Mouse (Mus musculus): ENCODE data around the gene Sptlc2. TPM values are rescaled to one million over a fixed set of nuclear protein-coding genes. Genes with fewer than 3 reads are reported as not detected.
A peak's percentile ranks its signal among the peaks of the same experiment; 100 is the strongest.
"Not testable (repeated sequence)": the region's sequence is repeated elsewhere in the genome, so short reads cannot be mapped to it uniquely, and the experiment has no call there.

Sptlc2 gene
- polyA plus RNA-seq, 1 experiment from 2014 or later, result 65.1 TPM

DNA sequence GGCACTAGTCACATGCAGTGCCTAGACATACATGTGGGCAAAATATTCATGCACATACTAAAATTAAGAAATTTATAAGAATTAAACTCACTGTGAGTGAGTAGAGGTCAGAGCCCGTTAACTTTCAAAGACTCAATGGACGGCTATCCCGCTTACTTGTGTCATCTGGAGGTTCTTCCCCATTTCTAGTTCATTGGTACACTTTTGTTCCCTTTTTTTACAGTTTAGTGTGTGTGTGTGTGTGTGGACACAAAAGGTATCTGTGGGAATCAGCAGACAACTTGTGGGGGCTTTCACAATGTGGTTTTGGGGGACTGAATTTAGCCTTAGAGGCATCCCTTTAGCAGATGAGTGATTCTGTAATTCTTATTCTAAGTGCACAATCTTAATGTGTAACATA lies 62.7 kb downstream of the Sptlc2 start:
- Histone ChIP-seq H3K4me2 (no peak overlapping the region), H3K36me3 (peaks cover 8% of the 10 kb centered on the region; the same call in 1 of the 2 replicates), H3K4me1 (replicated peaks) (no peaks in the 10 kb centered on the region; the same call in 1 of the 2 replicates), H3K27ac (replicated peaks) (no peak overlapping the region), H3K27me3 (no peaks in the 10 kb centered on the region), H3K9ac (no peak overlapping the region), H3K9me3 (no peaks in the 10 kb centered on the region), H3K4me3 (no peak overlapping the region)
- 89% methylated on average over 3 of the region's 3 CpGs for WGBS
- no peak for ATAC-seq (ENCODE audit: low read depth)

DNA sequence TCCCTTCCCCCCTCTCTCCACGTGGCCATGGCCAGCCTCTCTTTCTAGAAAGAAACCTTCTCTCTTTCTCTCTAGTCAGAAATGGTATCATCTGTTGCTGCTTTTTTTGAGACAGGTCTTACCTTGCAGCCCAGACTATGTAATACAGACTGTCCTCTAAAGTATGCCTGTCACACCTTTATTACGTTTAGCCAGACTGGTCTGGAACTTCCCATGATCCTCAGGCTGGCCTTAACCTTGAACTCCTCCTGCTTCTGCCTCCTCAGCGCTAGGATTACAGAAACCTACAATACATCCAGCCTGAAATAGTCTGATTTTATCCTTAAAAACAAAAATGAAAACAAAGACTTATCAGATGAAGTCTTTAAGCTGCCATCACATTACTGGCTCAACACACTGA lies 68.9 kb downstream of the Sptlc2 start:
- Histone ChIP-seq H3K9me3 (no peaks in the 10 kb centered on the region), H3K4me2 (no peak overlapping the region), H3K36me3 (peaks cover 5% of the 10 kb centered on the region; the same call in 1 of the 2 replicates), H3K4me3 (no peak overlapping the region), H3K9ac (no peak overlapping the region), H3K4me1 (replicated peaks) (no peaks in the 10 kb centered on the region), H3K27me3 (no peaks in the 10 kb centered on the region), H3K27ac (replicated peaks) (no peak overlapping the region)
- ATAC-seq (ENCODE audit: low read depth), result no peak
- 88% methylated on average over 3 of the region's 3 CpGs for WGBS

DNA sequence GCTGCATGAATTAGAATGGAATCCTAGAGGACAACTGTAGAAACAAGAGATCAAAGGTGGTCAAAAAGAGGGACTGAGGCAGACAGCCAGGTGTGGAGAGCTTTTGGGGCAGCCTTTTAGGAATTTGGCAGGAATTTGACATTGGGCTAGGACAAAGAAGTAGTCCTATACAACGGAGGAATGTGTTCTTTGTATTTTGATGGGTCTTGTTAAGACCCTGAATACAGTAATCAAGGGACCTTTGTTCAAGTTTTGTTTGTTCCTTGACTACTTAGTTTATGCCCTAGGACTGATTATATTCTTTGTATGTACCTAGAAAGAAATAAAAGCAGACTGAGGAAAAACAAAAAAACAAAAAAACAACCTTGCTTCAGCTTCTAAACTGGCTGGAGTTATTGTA lies 70.2 kb downstream of the Sptlc2 start:
- 37% methylated on average over 1 of the region's 1 CpGs for WGBS
- Histone ChIP-seq H3K27me3 (no peaks in the 10 kb centered on the region), H3K9ac (no peak overlapping the region), H3K4me2 (no peak overlapping the region), H3K27ac (replicated peaks) (no peak overlapping the region), H3K9me3 (no peaks in the 10 kb centered on the region), H3K4me3 (no peak overlapping the region), H3K4me1 (replicated peaks) (no peaks in the 10 kb centered on the region), H3K36me3 (0 out of 2 replicates have a peak, but pooled peaks cover 6% of the 10 kb centered on the region)
- ATAC-seq (ENCODE audit: low read depth), result no peak

DNA sequence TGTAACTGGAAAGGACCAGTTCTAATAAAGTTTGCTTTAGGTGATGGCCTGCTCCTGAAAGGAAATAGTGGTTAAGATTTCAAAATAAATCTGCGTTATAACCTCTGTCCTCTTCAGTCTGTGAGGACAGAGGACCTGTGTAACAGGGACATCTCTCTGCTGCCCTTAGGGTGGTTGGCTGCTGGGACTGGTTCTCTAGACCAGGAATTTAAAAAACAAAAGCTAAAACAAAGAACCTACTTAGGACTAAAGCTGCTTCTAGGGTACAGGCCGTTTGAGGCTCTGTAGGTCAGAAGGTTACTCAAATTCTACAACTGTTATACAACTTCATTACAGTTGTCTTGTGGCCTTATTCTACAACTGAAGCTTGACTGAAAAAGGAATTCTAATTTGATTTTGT lies 75.1 kb downstream of the Sptlc2 start:
- no peak for ATAC-seq (ENCODE audit: low read depth)
- WGBS, result 48% methylated on average over 2 of the region's 2 CpGs
- H3K4me1 ChIP-seq (replicated peaks), result no peaks in the 10 kb centered on the region

DNA sequence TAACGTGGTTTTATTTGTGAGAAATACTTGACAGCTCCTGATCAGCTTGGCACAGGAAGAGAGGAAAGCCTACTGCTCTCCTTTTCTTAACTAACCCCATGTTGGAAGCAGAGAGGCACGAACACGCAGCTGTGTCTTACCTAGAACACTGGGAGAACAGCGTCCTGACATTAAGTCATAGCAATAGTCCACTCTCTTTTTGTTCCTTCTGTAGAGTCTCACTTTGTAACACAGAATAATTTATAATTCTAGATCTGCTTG lies 81.6 kb downstream of the Sptlc2 start:
- not testable (repeated sequence) for H3K4me3 ChIP-seq; H3K4me1 ChIP-seq (replicated peaks); H3K4me2 ChIP-seq; H3K27me3 ChIP-seq; ATAC-seq (ENCODE audit: low read depth); H3K9me3 ChIP-seq; H3K9ac ChIP-seq; H3K27ac ChIP-seq (replicated peaks)
- WGBS, result 87% methylated on average over 4 of the region's 4 CpGs
- peaks cover 34% of the 10 kb centered on the region for H3K36me3 ChIP-seq

More for the DNA sequence above, 75.1 kb downstream of the Sptlc2 start:
- Histone ChIP-seq H3K27me3 (no peaks in the 10 kb centered on the region), H3K27ac (replicated peaks) (no peak overlapping the region), H3K4me2 (no peak overlapping the region), H3K36me3 (peaks cover 43% of the 10 kb centered on the region), H3K9ac (no peak overlapping the region), H3K4me3 (no peak overlapping the region), H3K9me3 (no peaks in the 10 kb centered on the region)

DNA sequence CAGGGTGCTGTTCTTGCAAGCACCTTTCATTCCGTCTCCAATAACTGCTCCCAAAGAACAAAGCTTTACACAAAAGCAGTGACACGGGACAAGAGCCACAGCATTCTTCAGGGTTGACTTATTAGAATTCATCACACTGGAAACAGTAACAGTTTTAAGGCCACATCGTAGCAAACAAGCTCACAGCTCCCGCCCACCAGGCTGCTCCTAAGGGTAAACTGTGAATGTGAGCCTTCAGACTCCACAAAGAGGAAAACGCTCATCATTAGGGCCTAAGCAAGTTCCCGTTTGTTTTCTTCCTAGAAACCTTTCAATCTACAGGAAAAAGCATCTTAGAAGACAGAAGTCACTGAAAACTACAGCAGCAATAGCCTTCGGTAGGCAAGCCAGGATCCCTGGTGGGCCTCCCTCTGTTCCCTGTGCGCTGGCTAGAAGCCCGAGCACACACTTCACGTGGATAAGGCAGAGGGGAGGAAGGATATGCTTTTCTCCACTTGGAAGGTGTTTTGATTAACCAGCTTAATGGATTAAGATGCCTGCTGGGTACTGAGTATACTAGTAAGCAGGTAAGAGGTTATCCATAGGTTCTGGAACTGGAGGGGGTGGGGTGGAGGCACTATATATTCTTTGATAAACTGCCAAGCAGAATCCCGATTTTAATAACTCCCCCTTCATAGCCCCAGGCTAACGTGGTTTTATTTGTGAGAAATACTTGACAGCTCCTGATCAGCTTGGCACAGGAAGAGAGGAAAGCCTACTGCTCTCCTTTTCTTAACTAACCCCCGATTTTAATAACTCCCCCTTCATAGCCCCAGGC lies 82.2 kb downstream of the Sptlc2 start:
- Histone ChIP-seq H3K27me3 (peaks cover 6% of the 10 kb centered on the region), H3K9ac (no peak overlapping the region), H3K4me1 (replicated peaks) (peaks cover 7% of the 10 kb centered on the region; the same call in 1 of the 2 replicates), H3K36me3 (peaks cover 34% of the 10 kb centered on the region), H3K4me3 (no peak overlapping the region), H3K9me3 (no peaks in the 10 kb centered on the region), H3K4me2 (no peak overlapping the region), H3K27ac (replicated peaks) (no peak overlapping the region)
- 37% methylated on average over 13 of the region's 13 CpGs for WGBS
- no peak for ATAC-seq (ENCODE audit: low read depth)

DNA sequence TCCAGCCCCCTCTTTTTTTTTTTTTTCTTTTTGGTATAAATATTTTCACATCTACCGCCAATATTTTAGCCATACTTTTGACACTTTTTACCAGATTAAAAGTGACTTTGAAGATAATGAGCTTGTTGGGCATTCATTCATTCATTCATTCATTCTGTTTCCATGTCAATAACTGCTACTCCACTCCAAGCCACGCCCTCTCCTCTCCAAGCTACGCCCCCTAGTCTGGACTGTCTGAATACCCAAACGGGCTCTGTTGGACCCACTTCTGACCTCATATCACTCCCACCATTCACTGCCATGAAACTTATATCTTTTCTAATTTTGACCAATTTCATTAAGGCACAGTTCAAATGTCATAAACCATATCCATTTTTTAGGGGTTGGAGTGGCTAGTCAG lies 87.0 kb downstream of the Sptlc2 start:
- Histone ChIP-seq H3K36me3 (no peaks in the 10 kb centered on the region), H3K27me3 (peaks cover 37% of the 10 kb centered on the region), H3K9me3 (no peaks in the 10 kb centered on the region), H3K9ac (no peak overlapping the region), H3K27ac (replicated peaks) (no peak overlapping the region), H3K4me1 (replicated peaks) (peaks cover 25% of the 10 kb centered on the region), H3K4me3 (no peak overlapping the region), H3K4me2 (no peak overlapping the region)
- no peak for ATAC-seq (ENCODE audit: low read depth)
- 51% methylated on average over 4 of the region's 4 CpGs for WGBS

DNA sequence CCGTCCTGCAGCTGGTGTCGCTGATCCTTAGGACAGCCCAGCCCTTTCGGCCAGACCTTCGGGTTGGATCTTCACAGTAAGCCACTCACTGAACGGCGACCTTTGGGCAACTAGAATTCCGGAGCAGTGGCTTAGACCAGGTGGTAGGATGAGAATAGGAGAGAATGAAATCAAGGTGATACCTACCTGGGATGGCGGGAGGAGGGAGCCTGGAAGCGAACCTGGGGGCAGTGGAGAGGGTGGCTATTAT lies 87.8 kb downstream of the Sptlc2 start:
- no peak for ATAC-seq (ENCODE audit: low read depth)
- no peak overlapping the region for H3K27ac ChIP-seq (replicated peaks)
- H3K9ac ChIP-seq, result peak overlapping the region; percentile 74
- under 1% methylated on average over 9 of the region's 9 CpGs for WGBS
- H3K4me3 ChIP-seq, result peak overlapping the region; percentile 72
- peak overlapping the region; percentile 98 for H3K4me2 ChIP-seq
- H3K27me3 ChIP-seq, result peaks cover 37% of the 10 kb centered on the region
- no peaks in the 10 kb centered on the region for H3K36me3 ChIP-seq
- peaks cover 18% of the 10 kb centered on the region for H3K4me1 ChIP-seq (replicated peaks)
- no peaks in the 10 kb centered on the region for H3K9me3 ChIP-seq

DNA sequence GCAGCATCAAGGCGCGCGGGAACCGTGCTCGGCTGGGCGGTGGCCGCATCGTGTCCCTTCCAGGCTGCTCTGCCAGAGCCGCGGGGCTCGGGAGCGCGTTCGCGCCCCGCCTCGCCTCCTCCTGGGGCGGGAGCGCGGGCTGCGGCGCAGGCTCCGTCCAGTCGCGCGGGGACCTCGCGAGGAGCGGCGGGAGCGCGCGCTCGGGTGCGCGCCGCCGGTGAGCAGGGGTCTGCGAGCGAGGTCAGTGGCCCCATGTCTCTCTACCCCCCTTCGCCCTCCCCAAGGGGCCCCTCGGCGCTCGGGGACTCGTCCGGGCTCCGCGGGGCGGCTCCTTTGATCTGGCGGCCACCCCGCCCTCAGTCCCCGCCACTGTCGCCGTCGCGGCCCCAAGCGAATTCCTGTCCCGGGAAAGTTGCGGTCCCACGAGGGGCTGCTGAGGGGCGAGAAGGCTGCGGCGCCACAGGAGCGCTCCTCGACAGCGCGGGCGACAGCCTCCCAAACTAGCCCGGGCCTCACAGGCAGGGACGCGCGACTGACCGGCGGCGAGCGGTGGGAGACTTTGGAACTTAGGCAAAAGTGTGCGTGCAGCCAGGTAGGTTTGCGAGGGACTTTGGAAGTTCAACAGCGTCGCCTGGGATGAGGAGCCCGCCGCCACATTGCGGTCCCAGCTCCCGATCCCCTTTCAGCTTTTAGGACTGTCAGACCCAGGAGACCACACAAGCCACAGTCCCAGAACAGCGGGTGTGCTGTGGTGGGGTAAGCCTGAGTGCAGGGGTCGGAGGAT lies 88.3 kb downstream of the Sptlc2 start, which contains the start of gene Ism2:
Gene Ism2 (minus strand): TSS at position 49 of the 784 bp plus-strand sequence.
- peaks cover 18% of the 10 kb centered on the region for H3K4me1 ChIP-seq (replicated peaks)
- peak within 1 kb of the TSS; percentile 98 for H3K4me2 ChIP-seq
- peaks cover 37% of the 10 kb centered on the region for H3K27me3 ChIP-seq
- no peak within 1 kb of the TSS for H3K27ac ChIP-seq (replicated peaks)
- H3K4me3 ChIP-seq, result peak within 1 kb of the TSS; percentile 72
- H3K9ac ChIP-seq, result peak within 1 kb of the TSS; percentile 74
- H3K9me3 ChIP-seq, result no peaks in the 10 kb centered on the region
- H3K36me3 ChIP-seq, result no peaks in the 10 kb centered on the region
- WGBS, result under 1% methylated on average over 81 of the region's 86 CpGs
- ATAC-seq (ENCODE audit: low read depth), result peak; percentile 81

DNA sequence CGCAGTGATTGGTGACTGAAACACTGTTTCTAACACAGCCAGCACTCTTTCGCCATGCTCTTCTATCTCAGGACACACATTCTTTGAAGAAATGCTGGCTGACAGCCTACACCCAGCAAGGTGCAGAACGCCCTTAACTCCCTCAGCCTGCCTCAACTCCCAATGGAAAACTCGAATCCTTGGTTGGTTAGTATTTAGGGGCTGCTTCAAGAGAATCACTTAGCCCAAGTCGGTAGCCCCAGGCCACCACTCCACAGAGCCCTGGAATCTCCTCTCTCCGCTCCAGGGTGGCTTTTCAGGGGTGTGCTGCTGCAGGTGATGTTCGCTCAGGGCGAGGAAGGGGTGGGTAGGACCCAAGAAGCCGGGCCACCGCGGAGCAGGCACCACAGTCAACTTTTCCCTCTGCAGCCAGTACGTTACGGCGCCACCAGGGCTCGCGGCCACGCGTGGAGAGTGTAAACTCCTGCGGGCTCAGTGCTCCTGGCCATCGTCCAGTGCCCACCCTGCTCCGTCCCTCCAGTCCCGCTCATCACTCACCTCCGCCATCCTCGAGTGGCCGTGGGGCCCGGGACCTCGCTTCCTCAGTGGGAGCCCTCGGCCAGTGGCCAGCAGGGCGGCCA lies 89.0 kb downstream of the Sptlc2 start:
- H3K36me3 ChIP-seq, result no peaks in the 10 kb centered on the region
- peak overlapping the region; percentile 72 for H3K4me3 ChIP-seq
- peak; percentile 79 for ATAC-seq (ENCODE audit: low read depth)
- WGBS, result 8% methylated on average over 29 of the region's 29 CpGs
- H3K27ac ChIP-seq (replicated peaks), result no peak overlapping the region
- H3K4me2 ChIP-seq, result peak overlapping the region; percentile 98
- peaks cover 37% of the 10 kb centered on the region for H3K27me3 ChIP-seq
- peak overlapping the region; percentile 74 for H3K9ac ChIP-seq
- H3K4me1 ChIP-seq (replicated peaks), result peaks cover 18% of the 10 kb centered on the region
- no peaks in the 10 kb centered on the region for H3K9me3 ChIP-seq

DNA sequence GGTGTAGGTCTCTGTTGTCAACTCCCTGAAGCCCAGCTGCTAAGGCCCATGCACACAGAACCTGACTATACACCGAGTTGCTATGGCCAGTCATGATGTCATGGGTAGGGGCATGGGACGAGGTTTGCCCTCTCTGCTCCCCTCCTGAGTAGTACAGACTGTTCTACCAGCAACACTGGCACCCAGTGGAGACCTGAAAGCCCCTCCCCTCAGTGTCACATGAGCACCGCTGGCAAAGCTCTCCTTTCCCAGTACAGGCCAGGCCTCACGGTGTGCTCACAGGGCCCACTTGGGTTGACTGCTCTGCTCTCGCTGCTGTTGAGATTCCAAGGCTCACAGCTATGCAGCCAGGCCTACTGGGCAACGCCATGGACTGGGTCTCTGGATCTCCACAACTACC lies 94.2 kb downstream of the Sptlc2 start:
- WGBS, result 79% methylated on average over 6 of the region's 6 CpGs
- Histone ChIP-seq H3K36me3 (no peaks in the 10 kb centered on the region), H3K4me2 (no peak overlapping the region), H3K4me1 (replicated peaks) (peaks cover under 1% of the 10 kb centered on the region), H3K4me3 (no peak overlapping the region), H3K27ac (replicated peaks) (no peak overlapping the region), H3K9me3 (no peaks in the 10 kb centered on the region), H3K27me3 (peaks cover 11% of the 10 kb centered on the region), H3K9ac (no peak overlapping the region)
- no peak for ATAC-seq (ENCODE audit: low read depth)

DNA sequence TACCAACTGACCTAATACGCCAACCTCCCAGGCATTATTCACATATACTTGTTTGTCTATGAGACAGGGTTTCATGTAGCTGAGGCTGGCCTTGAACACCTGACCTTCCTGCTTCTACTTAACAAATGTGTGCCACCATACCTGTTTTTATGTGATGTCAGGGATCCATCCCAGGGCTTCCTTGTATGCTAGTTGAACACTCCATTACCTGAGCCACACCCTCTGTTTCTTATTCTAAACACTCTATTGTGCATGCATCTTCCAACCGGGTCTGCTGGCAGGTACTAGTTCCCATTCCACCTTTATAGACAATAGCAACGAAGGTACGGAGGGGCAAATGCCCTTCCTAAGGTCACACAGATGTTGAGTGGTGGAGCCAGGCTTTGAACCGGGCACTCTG lies 99.1 kb downstream of the Sptlc2 start:
- ATAC-seq (ENCODE audit: low read depth), result no peak

More for the DNA sequence above, 99.1 kb downstream of the Sptlc2 start:
- Histone ChIP-seq H3K4me3 (no peak overlapping the region), H3K9ac (no peak overlapping the region), H3K27ac (replicated peaks) (no peak overlapping the region), H3K4me1 (replicated peaks) (no peaks in the 10 kb centered on the region), H3K27me3 (no peaks in the 10 kb centered on the region), H3K4me2 (no peak overlapping the region), H3K36me3 (no peaks in the 10 kb centered on the region), H3K9me3 (no peaks in the 10 kb centered on the region)
- 92% methylated on average over 5 of the region's 5 CpGs for WGBS

All from neural tube, embryonic 13.5 days (tissue).